Mouse (Mus musculus): ENCODE data around the gene Tsen2. TPM values are rescaled to one million over a fixed set of nuclear protein-coding genes. Genes with fewer than 3 reads are reported as not detected.

Tsen2 gene
- polyA plus RNA-seq, 1 experiment from 2014 or later = 16.6 TPM

DNA sequence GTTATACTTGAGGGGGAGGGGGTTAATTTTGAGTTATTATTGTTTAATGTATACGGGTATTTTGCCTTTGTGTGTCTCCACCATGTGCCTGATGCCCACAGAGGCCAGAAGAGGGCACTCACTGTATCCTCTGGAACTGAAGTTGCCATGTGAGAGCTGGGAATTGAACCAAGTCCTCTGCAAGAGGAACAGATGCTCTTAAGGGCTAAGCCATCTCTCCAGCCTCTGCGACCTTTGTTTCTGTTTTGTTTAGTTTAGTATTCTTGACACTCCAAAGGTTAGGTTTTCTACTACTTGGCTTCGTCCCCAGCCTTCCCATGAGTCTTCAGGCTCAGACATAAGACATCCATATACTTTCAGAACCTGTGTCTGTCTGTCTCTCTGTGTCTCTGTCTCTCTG lies 39.7 kb downstream of the Tsen2 start:
- WGBS = 78% methylated on average over 3 of the region's 3 CpGs
- H3K27ac ChIP-seq (replicated peaks in 1 of 2; ENCODE audit: control insufficient read depth in 1 of 2, insufficient read depth in 1 of 2, low read depth in 2 of 2, low read length in 2 of 2) = no peak overlapping the region

DNA sequence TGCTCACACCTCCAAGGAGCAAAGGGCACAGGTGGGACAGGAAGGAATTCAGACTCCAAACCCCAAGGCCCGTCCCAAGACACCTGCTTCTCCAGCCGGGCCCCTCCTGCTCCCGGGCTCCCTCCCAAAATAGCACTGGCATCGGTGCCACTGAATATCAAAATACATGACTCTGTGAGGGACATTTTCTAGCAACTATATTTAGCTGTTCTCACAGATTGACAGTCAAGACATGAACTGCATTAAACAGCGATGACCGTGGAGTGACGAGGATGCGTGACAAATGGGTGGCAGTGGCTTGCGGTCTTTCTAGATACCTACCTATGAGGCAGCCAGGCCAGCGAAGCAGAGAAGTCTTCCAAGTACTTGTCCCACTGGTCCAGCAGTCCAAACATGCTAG lies 41.9 kb downstream of the Tsen2 start:
- ATAC-seq (ENCODE audit: insufficient number of reproducible peaks, insufficient read depth, low FRiP score, low read depth) = no peak
- Histone ChIP-seq H3K4me1 (ENCODE audit: control insufficient read depth in 2 of 2, insufficient read depth in 2 of 2, low read length in 2 of 2) (peaks cover 2 to 6% of the 10 kb centered on the region in 2 experiments; a peak in 1 of 4 replicates), H3K9me3 (ENCODE audit: control insufficient read depth, low read length) (no peaks in the 10 kb centered on the region), H3K4me3 (ENCODE audit: control insufficient read depth in 1 of 2, insufficient read depth in 1 of 2, low read depth in 1 of 2, low read length in 2 of 2) (no peak overlapping the region), H3K4me2 (ENCODE audit: low read length) (peak overlapping the region; percentile 47), H3K27me3 (ENCODE audit: control insufficient read depth, insufficient read depth, low read length) (no peaks in the 10 kb centered on the region), H3K9ac (ENCODE audit: low read length) (no peak overlapping the region; the same call in 1 of the 2 replicates), H3K36me3 (ENCODE audit: control insufficient read depth, insufficient read depth, low read length) (no peaks in the 10 kb centered on the region), H3K27ac (replicated peaks in 1 of 2; ENCODE audit: control insufficient read depth in 1 of 2, insufficient read depth in 1 of 2, low read depth in 2 of 2, low read length in 2 of 2) (peak overlapping the region; percentile 61 to 70; a peak in 3 of 4 replicates)
- 48% methylated on average over 10 of the region's 10 CpGs for WGBS

More for the DNA sequence above, 39.7 kb downstream of the Tsen2 start:
- Histone ChIP-seq H3K36me3 (ENCODE audit: control insufficient read depth, insufficient read depth, low read length) (peaks cover 12% of the 10 kb centered on the region; the same call in 1 of the 2 replicates), H3K9me3 (ENCODE audit: control insufficient read depth, low read length) (no peaks in the 10 kb centered on the region), H3K4me1 (ENCODE audit: control insufficient read depth in 2 of 2, insufficient read depth in 2 of 2, low read length in 2 of 2) (peaks cover 2 to 6% of the 10 kb centered on the region in 2 experiments; a peak in 1 of 4 replicates), H3K27me3 (ENCODE audit: control insufficient read depth, insufficient read depth, low read length) (no peaks in the 10 kb centered on the region), H3K4me2 (ENCODE audit: low read length) (no peak overlapping the region), H3K9ac (ENCODE audit: low read length) (no peak overlapping the region), H3K4me3 (ENCODE audit: control insufficient read depth in 1 of 2, insufficient read depth in 1 of 2, low read depth in 1 of 2, low read length in 2 of 2) (no peak overlapping the region)
- ATAC-seq (ENCODE audit: insufficient number of reproducible peaks, insufficient read depth, low FRiP score, low read depth) = no peak

DNA sequence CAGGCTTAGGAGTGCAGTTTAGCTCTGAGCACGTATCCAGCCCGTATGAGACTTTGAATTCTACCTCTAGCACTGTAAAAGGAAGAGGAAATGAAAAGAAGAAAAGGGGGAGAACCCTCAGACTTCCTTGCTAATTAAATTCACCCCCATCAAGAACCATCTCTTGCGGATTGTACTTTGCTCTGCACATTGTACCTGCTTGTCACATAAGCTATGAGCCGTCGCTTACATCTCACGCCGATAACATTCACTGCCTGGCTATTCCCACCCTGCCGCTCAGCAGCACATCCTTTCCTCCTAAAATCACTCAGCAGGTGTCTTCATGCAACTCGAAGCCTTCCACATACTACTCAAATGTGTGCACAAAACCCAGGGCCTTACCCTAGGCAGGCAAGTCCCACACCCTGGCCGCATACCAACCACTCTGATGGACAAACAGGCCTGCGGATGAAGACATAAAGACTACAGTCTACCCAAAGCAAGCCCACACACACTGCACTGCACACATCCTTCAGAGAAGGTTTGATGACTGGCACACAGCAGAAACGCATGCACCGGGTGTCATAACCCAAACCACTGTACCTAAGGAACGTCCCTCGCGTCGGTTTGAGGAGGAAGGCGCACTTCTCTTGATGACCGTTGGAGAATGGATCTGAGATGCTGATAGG lies 47.4 kb downstream of the Tsen2 start:
- 84% methylated on average over 19 of the region's 19 CpGs for WGBS

DNA sequence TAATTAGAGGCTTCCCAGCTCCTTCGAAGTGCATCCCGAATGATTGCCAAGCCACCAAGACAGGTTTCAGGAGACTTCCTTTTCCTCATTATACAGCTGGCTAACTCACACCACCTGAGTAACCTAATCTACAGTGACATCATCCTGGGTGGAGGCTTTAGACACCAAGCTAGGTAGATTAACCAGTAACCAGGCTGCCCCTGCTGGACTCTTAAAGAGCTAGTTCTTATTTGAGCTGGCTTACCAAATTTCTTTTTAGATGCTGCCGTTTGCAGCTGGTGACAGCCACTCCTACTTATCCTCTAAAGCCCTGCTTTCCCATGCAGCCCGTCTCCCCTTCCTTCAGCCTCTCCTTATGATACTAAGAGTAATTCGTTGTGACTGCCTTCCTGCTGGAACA lies 48.0 kb downstream of the Tsen2 start, which contains the start of gene Mkrn2os:
TSS of gene Mkrn2os (minus strand) at position 119 of the 400 bp plus-strand sequence.
- H3K27me3 ChIP-seq (ENCODE audit: control insufficient read depth, insufficient read depth, low read length) = no peaks in the 10 kb centered on the region
- H3K4me3 ChIP-seq (ENCODE audit: control insufficient read depth in 1 of 2, insufficient read depth in 1 of 2, low read depth in 1 of 2, low read length in 2 of 2) = no peak within 1 kb of the TSS
- WGBS = 43% methylated on average over 5 of the region's 5 CpGs
- no peak for ATAC-seq (ENCODE audit: insufficient number of reproducible peaks, insufficient read depth, low FRiP score, low read depth)
- H3K9ac ChIP-seq (ENCODE audit: low read length) = no peak within 1 kb of the TSS
- H3K4me1 ChIP-seq (ENCODE audit: control insufficient read depth in 2 of 2, insufficient read depth in 2 of 2, low read length in 2 of 2) = no peaks in the 10 kb centered on the region; a peak in 1 of 4 replicates
- H3K9me3 ChIP-seq (ENCODE audit: control insufficient read depth, low read length) = no peaks in the 10 kb centered on the region
- H3K4me2 ChIP-seq (ENCODE audit: low read length) = no peak within 1 kb of the TSS
- H3K27ac ChIP-seq (replicated peaks in 1 of 2; ENCODE audit: control insufficient read depth in 1 of 2, insufficient read depth in 1 of 2, low read depth in 2 of 2, low read length in 2 of 2) = no peak within 1 kb of the TSS
- no peaks in the 10 kb centered on the region for H3K36me3 ChIP-seq (ENCODE audit: control insufficient read depth, insufficient read depth, low read length)

More for the DNA sequence above, 47.4 kb downstream of the Tsen2 start:
- Histone ChIP-seq H3K4me1 (ENCODE audit: control insufficient read depth in 2 of 2, insufficient read depth in 2 of 2, low read length in 2 of 2) (no peaks in the 10 kb centered on the region; a peak in 1 of 4 replicates), H3K36me3 (ENCODE audit: control insufficient read depth, insufficient read depth, low read length) (no peaks in the 10 kb centered on the region), H3K9ac (ENCODE audit: low read length) (no peak overlapping the region), H3K27ac (replicated peaks in 1 of 2; ENCODE audit: control insufficient read depth in 1 of 2, insufficient read depth in 1 of 2, low read depth in 2 of 2, low read length in 2 of 2) (no peak overlapping the region), H3K4me2 (ENCODE audit: low read length) (no peak overlapping the region), H3K9me3 (ENCODE audit: control insufficient read depth, low read length) (no peaks in the 10 kb centered on the region), H3K4me3 (ENCODE audit: control insufficient read depth in 1 of 2, insufficient read depth in 1 of 2, low read depth in 1 of 2, low read length in 2 of 2) (no peak overlapping the region), H3K27me3 (ENCODE audit: control insufficient read depth, insufficient read depth, low read length) (no peaks in the 10 kb centered on the region)
- no peak for ATAC-seq (ENCODE audit: insufficient number of reproducible peaks, insufficient read depth, low FRiP score, low read depth)

DNA sequence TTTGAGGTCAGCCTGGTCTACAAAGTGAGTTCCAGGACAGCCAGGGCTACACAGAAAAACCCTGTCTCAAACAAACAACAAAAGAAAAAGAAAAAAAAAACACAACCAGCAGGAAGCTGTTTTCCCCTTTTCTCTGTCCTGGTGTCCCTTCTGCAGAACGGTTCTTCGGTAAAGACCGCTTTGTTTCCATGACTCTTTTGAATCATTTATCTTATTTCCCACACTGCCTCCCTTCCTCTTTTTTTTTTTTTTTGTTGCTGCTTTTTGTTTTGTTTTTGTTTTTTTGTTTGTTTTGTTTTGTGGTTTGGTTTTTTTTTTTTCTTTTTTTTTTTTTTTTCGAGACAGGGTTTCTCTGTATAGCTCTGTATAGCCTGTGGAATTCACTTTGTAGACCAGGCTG lies 48.8 kb downstream of the Tsen2 start:
- no peak overlapping the region for H3K4me3 ChIP-seq (ENCODE audit: control insufficient read depth in 1 of 2, insufficient read depth in 1 of 2, low read depth in 1 of 2, low read length in 2 of 2)
- H3K4me1 ChIP-seq (ENCODE audit: control insufficient read depth in 2 of 2, insufficient read depth in 2 of 2, low read length in 2 of 2) = no peaks in the 10 kb centered on the region; a peak in 1 of 4 replicates
- H3K27ac ChIP-seq (replicated peaks in 1 of 2; ENCODE audit: control insufficient read depth in 1 of 2, insufficient read depth in 1 of 2, low read depth in 2 of 2, low read length in 2 of 2) = no peak overlapping the region
- ATAC-seq (ENCODE audit: insufficient number of reproducible peaks, insufficient read depth, low FRiP score, low read depth) = no peak
- no peak overlapping the region for H3K9ac ChIP-seq (ENCODE audit: low read length)
- H3K36me3 ChIP-seq (ENCODE audit: control insufficient read depth, insufficient read depth, low read length) = no peaks in the 10 kb centered on the region
- H3K4me2 ChIP-seq (ENCODE audit: low read length) = no peak overlapping the region
- H3K27me3 ChIP-seq (ENCODE audit: control insufficient read depth, insufficient read depth, low read length) = no peaks in the 10 kb centered on the region
- WGBS = 72% methylated on average over 4 of the region's 4 CpGs
- no peaks in the 10 kb centered on the region for H3K9me3 ChIP-seq (ENCODE audit: control insufficient read depth, low read length)

DNA sequence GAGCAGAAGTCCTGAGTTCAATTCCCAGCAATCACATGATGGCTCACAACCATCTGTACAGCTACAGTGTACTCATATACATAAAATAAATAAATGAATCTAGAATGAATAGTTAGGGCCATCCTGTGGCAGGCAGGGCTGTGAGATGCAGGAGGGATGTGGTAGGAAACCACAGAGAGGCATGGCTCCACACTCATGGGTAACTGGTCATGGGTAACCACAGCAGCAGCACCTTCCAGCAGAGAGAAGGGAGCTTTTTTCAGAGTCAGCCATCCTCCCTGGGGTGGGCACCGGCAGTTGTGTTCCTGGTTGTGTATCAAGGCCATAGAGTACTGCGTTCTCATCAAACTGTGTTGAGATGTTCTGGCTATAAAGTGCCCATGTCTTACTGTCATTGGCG lies 50.0 kb downstream of the Tsen2 start:
- no peak overlapping the region for H3K9ac ChIP-seq (ENCODE audit: low read length)
- H3K27me3 ChIP-seq (ENCODE audit: control insufficient read depth, insufficient read depth, low read length) = no peaks in the 10 kb centered on the region
- no peak overlapping the region for H3K4me2 ChIP-seq (ENCODE audit: low read length)
- H3K4me3 ChIP-seq (ENCODE audit: control insufficient read depth in 1 of 2, insufficient read depth in 1 of 2, low read depth in 1 of 2, low read length in 2 of 2) = no peak overlapping the region
- WGBS = 75% methylated on average over 3 of the region's 3 CpGs
- no peaks in the 10 kb centered on the region for H3K36me3 ChIP-seq (ENCODE audit: control insufficient read depth, insufficient read depth, low read length)
- ATAC-seq (ENCODE audit: insufficient number of reproducible peaks, insufficient read depth, low FRiP score, low read depth) = no peak
- no peak overlapping the region for H3K27ac ChIP-seq (replicated peaks in 1 of 2; ENCODE audit: control insufficient read depth in 1 of 2, insufficient read depth in 1 of 2, low read depth in 2 of 2, low read length in 2 of 2)
- no peaks in the 10 kb centered on the region; a peak in 1 of 4 replicates for H3K4me1 ChIP-seq (ENCODE audit: control insufficient read depth in 2 of 2, insufficient read depth in 2 of 2, low read length in 2 of 2)
- no peaks in the 10 kb centered on the region for H3K9me3 ChIP-seq (ENCODE audit: control insufficient read depth, low read length)

DNA sequence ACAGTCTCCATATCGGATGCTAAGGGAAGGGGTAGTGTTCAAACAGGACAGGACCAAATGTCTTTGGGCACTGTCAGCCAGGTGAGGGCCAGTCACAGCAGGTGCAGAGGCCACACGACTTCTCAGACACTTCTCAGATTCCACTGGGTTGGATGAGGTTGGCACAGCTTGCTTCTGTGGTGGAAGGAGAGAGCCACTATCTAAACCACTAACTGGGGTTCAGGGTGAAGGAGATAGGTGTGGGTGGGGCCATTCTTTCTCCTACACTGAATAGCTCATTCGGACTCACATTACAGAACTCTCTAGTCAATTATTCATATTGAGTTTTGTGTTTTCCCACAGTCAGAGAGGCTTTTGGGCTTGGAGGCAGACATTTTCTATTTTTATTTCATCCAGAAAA lies 51.2 kb downstream of the Tsen2 start:
- no peak overlapping the region for H3K4me3 ChIP-seq (ENCODE audit: control insufficient read depth in 1 of 2, insufficient read depth in 1 of 2, low read depth in 1 of 2, low read length in 2 of 2)
- H3K27me3 ChIP-seq (ENCODE audit: control insufficient read depth, insufficient read depth, low read length) = no peaks in the 10 kb centered on the region
- ATAC-seq (ENCODE audit: insufficient number of reproducible peaks, insufficient read depth, low FRiP score, low read depth) = no peak
- H3K27ac ChIP-seq (replicated peaks in 1 of 2; ENCODE audit: control insufficient read depth in 1 of 2, insufficient read depth in 1 of 2, low read depth in 2 of 2, low read length in 2 of 2) = no peak overlapping the region
- H3K36me3 ChIP-seq (ENCODE audit: control insufficient read depth, insufficient read depth, low read length) = no peaks in the 10 kb centered on the region
- no peaks in the 10 kb centered on the region; a peak in 1 of 4 replicates for H3K4me1 ChIP-seq (ENCODE audit: control insufficient read depth in 2 of 2, insufficient read depth in 2 of 2, low read length in 2 of 2)
- no peaks in the 10 kb centered on the region for H3K9me3 ChIP-seq (ENCODE audit: control insufficient read depth, low read length)
- no peak overlapping the region for H3K9ac ChIP-seq (ENCODE audit: low read length)
- WGBS = 59% methylated on average over 3 of the region's 3 CpGs
- no peak overlapping the region for H3K4me2 ChIP-seq (ENCODE audit: low read length)

Data from heart, embryonic 14.5 days (tissue).